Mouse (Mus musculus) heart, adult 2 months (tissue): ENCODE data around the gene Cacna1e.

Experiments
- CTCF ChIP-seq: fragments of 200-600 bp; IDR thresholded peaks from 2 replicates; pipeline ENCODE4 v1.8.1; 2022; ENCODE audit warnings: antibody characterized with exemption, mild to moderate bottlenecking, moderate library complexity
- EP300 ChIP-seq: fragments of 200-500 bp; IDR thresholded peaks from 2 replicates; pipeline ENCODE4 v1.6.1; 2011; ENCODE audit warnings: low read depth, low read length, control low read depth; ENCODE audit not compliant: insufficient read depth

- TF ChIP-seq EP300, result no peak
- TF ChIP-seq CTCF, result no peak
Measured at GRCm38 (mm10) chr1:154450799-154451198, 433.5 kb downstream of the Cacna1e start.
